Mouse (Mus musculus): ENCODE data around the gene Mt2. TPM values are rescaled to one million over a fixed set of nuclear protein-coding genes. Genes with fewer than 3 reads are reported as not detected.
"Not testable (repeated sequence)": the region's sequence is repeated elsewhere in the genome, so short reads cannot be mapped to it uniquely, and the experiment has no call there.

The Mt2 gene
- total RNA-seq, 2 experiments from 2014 or later, result 103 to 148 TPM

DNA sequence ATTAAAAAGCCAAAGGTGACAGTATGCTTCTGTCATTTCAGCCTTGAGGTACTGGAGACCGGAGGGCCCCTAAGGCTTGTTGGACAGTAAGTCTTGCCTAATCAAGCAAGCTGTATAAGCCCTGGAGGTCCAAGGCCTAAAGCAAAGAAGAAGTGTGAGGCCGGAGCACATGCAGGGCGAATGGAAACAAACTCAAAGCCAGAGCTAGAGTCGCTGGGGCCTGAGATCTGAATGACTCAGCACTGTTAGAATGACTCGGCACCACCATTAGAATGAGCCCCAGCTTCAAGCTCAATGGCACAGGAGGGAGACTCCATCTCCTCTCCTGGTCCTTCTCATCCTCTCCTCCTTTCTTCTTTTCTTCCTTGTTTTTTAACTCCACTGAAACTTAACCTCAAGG, 21.5 kb upstream of the Mt2 start:
- Histone ChIP-seq H3K27ac (no peak overlapping the region), H3K4me3 (no peak overlapping the region)
- intact Hi-C loops (cut with DNase I), result no loop called here
- no peak for TF ChIP-seq CTCF (IDR thresholded peaks at IDR 0.05)
- no peak for DNase-seq

DNA sequence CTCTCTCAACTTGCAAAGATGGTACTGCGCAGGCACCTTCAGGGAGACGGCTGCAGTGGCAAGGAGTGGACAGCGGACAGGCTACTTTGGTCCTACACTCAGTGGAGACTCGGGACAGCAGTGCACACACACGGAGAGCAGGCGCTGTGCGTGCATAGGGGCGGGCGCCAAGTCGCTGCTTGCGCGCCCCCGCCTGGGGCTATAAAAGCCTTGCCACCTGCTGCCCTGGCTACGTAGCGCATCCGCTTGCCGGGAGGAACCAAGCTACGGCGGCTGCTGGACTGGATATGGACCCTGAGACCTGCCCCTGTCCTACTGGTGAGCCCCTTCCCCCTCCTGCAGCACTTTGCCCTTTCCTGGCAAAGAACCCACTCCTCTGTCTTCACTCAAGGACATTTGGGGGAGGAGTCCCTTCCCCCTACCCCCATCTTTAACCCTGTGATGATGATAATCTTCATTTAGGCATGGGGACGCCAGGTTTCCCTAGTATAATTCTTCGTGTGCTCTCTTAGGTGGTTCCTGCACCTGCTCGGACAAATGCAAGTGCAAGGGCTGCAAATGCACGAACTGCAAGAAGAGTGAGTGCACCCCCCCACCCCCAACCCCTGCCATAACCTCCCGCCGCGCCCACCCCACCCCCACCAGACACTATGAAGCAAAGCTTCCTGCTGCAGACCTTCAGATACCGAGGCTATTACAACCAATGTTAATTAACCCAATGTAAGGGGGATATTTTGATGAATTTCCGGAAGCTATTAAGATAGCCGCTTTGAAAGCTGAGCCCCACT, 19.8 kb upstream of the Mt2 start, which contains the start of gene Mt3:
Gene Mt3 (plus strand): TSS at position 95 of the 788 bp plus-strand sequence.
- Histone ChIP-seq H3K27ac (0 out of 2 replicates have a peak within 1 kb of the TSS, but pooled peaks have one; percentile 35), H3K4me3 (peak within 1 kb of the TSS; percentile 63)
- DNase-seq, result peak; percentile 85
- intact Hi-C loops (cut with DNase I), result loop anchor here (2.0 kb wide), 1 partner anchor 54 kb away; the partner anchor contains the start of gene Bbs2
- peak; percentile 56 for TF ChIP-seq CTCF (IDR thresholded peaks at IDR 0.05)

DNA sequence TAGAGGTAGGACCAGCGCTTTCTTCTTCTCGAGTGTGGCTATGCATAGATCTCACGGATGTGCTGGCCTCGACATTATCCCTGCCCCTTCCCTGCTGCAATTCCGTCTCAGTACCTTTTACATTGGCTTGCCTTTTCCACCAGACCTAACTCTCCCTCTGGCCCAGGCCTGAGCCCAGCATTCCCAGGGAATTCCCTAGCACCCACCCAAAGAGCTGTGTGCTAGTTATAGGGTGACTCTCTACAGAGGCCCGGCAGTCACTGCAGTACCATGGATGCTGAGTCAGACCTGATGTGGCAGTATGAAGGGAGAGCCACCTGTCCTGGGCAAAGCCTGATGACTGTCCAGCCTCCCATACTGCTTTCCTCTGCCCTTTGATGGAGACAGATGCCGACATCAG, 19.0 kb upstream of the Mt2 start:
- intact Hi-C loops (cut with DNase I), result loop anchor here (2.0 kb wide), 1 partner anchor 55 kb away; the partner anchor contains the start of gene Bbs2
- DNase-seq, result no peak
- H3K27ac ChIP-seq, result no peak overlapping the region
- TF ChIP-seq CTCF (IDR thresholded peaks at IDR 0.05), result no peak
- peak overlapping the region; percentile 63; the same call in 1 of the 2 replicates for H3K4me3 ChIP-seq

DNA sequence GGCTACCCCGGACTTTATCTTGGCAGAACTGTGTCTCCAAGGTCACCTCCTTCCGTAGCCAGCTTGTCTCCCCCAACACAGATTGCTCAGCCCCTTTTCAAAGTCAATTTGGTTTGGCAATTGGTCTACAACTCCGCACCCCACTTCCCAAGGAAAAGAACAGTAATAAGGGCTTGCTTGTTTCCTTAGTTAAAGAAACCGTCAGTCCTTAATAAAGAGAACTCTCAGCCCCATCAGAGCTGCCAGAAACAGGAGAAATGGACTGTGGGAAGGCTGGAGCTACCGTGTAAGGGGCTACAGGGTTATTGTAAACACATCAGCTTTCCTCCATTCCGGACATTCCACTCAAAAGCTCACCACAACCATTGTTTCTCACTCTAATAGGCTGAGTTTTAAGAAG, 17.9 kb upstream of the Mt2 start:
- intact Hi-C loops (cut with DNase I), result no loop called here
- H3K27ac ChIP-seq, result no peak overlapping the region

DNA sequence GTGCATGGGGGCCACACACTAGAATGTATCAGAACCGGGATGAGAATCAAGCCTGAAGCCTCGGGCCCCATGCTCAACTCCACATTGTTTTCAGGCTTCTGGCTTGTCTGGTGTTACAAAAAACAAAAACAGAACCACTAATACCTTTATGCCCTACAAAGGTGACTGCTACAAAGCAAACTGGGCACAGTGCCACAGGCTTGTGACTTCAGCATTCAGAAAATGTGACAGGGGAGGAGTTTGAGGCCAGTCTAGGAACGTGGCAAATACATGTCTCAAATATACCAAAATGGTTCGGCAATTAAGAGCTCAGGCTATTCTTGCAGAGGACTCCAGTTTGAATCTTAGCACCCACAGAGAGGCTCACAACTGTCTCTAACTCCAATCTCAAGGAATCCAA, 16.4 kb upstream of the Mt2 start:
- no peak for TF ChIP-seq CTCF (IDR thresholded peaks at IDR 0.05)
- DNase-seq, result no peak
- intact Hi-C loops (cut with DNase I), result no loop called here
- Histone ChIP-seq H3K27ac (no peak overlapping the region), H3K4me3 (no peak overlapping the region)

More for the DNA sequence above, 17.9 kb upstream of the Mt2 start:
- no peak for DNase-seq
- H3K4me3 ChIP-seq, result no peak overlapping the region
- TF ChIP-seq CTCF (IDR thresholded peaks at IDR 0.05), result no peak

DNA sequence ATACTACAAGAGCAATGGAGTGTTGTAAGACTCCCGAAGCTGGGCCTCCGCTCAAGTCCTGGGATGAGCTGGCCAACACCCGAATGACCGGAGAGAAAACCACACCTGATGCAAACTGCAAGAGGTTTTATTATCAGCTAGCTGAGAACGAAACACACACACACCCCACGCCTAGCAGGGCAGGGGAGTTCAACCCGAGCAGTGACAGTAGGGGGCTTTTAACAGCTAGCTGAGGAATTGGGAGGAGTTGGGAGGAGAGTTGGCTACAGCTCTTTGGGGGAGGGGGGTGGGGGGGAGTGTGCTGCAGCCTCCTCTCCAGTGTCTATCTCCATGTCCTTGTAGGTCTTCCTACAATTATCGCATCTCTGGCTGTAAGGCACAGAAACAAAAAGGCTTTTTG, 6.7 kb upstream of the Mt2 start:
- not testable (repeated sequence) for DNase-seq, H3K4me3 ChIP-seq, H3K27ac ChIP-seq
- intact Hi-C loops (cut with DNase I), result loop anchor here (2.0 kb wide), 1 partner anchor 21 kb away; no protein-coding TSS in a partner anchor

DNA sequence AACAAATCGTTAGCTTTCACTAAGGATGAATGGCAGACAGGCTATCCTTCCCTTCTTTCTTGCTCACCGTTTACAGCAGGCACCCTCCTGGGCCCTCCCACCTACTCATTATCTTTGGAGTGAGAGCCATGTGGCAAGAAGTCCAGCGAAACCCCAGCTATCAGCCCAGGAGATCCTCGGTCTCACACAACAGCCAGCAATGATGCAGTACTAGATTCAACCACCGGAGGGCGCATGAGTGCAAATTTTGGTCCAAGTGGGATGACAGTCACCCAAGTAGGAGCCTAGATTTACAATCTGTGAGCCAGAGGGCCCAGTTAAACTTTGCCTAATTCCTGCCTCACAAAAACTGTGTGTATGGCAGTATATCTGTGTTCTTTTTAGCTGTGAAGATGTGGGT, 5.2 kb upstream of the Mt2 start:
- intact Hi-C loops (cut with DNase I), result loop anchor here (1.0 to 2.0 kb wide), 2 partner anchors 20 to 32 kb away; no protein-coding TSS in a partner anchor
- DNase-seq, result peak; percentile 91
- TF ChIP-seq CTCF (IDR thresholded peaks at IDR 0.05), result peak; percentile 98
- Histone ChIP-seq H3K27ac (no peak overlapping the region), H3K4me3 (peak overlapping the region; percentile 48)

DNA sequence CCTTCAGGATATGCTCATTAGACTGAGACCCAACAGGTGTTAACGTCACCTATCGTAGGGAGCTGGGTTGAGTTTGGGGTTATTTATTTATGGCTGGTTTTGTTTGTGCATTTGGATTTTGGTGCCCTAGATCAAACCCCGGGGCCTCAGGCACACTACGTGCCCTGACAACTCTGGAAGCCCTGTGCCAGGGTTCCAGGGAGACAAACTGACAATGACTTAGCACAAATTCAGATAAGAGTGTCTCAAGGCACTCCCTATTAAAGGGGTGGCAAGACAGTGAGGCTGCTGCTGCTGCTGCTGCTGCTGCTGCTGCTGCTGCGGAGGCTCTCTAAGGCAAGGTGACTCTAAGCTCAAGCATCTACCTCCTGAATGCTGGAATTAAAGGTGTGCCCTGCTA, 2.9 kb upstream of the Mt2 start:
- Histone ChIP-seq H3K4me3 (no peak overlapping the region), H3K27ac (no peak overlapping the region)
- intact Hi-C loops (cut with DNase I), result no loop called here
- DNase-seq, result no peak
- TF ChIP-seq CTCF (IDR thresholded peaks at IDR 0.05), result no peak

DNA sequence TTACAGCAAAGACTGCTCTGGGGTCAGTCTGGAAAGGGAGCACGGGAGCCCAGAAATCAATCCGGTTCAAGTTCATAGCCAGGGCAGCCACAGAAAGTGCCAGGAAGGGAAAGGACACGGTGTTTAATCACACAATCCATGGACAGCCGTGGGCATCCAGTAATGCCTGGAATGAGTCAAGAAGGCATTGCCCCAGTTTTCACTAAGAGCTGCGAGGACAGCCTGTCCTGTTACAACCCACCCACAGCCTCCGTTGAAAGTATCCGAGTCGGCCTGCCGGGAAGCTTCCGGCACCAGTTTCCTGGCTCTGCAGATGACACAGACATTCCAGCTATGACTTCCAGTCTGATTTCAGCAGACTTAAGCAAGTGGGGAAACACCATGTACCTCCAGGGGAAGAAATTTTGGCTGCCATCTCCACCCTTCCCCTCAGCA, 1.1 kb upstream of the Mt2 start:
- peak overlapping the region; percentile 81 for H3K4me3 ChIP-seq
- peak overlapping the region; percentile 83 for H3K27ac ChIP-seq
- TF ChIP-seq CTCF (IDR thresholded peaks at IDR 0.05), result no peak
- intact Hi-C loops (cut with DNase I), result no loop called here
- peak; percentile 84 for DNase-seq

DNA sequence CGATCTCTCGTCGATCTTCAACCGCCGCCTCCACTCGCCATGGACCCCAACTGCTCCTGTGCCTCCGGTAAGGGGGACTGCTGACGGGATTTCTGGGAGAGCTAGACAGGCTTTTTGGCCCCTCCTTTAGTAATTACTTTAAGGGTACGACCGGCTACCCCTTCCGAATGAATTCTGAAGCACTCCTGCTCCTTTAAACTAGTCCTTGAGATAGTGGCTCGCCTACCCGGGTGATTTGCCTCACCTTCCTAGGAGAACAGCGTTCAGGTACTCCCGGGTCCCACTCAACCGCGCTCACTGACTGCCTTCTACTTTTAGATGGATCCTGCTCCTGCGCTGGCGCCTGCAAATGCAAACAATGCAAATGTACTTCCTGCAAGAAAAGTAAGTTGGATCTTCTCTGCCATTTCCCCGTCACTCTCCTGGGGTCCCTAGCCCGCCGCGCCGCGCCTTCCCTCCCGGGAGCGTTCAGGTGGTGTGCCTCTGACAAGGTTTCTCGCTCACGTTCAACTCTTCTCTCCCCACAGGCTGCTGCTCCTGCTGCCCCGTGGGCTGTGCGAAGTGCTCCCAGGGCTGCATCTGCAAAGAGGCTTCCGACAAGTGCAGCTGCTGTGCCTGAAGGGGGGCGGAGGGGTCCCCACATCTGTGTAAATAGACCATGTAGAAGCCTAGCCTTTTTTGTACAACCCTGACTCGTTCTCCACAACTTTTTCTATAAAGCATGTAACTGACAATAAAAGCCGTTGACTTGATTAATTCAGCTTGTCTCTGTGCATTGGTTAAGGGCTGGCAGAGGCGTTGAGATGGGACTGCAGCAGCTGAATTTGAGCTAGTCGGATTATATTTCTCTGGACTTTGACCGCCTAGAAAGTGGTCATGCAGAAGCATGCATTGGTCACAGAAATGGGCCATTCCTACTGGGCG, 607 bp downstream of the Mt2 start:
- intact Hi-C loops (cut with DNase I), result no loop called here
- peak overlapping the region; percentile 83 for H3K27ac ChIP-seq
- DNase-seq, result peak; percentile 39
- TF ChIP-seq CTCF (IDR thresholded peaks at IDR 0.05), result no peak
- H3K4me3 ChIP-seq, result peak overlapping the region; percentile 81

DNA sequence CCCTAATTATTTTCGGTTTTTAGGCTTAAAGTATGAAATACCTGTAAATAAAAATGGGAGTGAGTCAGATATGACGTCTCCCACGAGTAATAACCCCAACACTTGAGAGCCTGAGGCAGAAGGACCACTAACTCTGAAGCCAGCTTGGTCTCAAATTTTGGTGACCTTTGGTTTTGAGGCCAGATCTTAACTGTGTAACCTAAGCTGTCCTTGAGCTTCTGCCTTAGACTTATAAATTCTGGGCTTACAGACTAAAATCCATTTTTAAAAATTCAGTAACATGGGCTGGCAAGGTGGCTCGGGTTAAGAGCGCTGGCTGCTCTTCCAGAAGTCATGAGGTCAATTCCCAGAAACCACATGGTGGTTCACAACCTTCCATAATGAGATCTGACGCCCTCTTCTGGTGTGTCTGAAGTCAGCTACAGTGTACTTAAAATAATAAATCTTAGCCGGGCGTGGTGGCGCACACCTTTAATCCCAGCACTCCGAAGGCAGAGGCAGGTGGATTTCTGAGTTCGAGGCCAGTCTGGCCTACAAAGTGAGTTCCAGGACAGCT, 1.5 kb downstream of the Mt2 start:
- no peak for DNase-seq
- H3K4me3 ChIP-seq, result peak overlapping the region; percentile 15; the same call in 1 of the 2 replicates
- peak overlapping the region; percentile 35; the same call in 1 of the 2 replicates for H3K27ac ChIP-seq
- intact Hi-C loops (cut with DNase I), result no loop called here
- TF ChIP-seq CTCF (IDR thresholded peaks at IDR 0.05), result peak; percentile 11; the same call in 1 of the 2 replicates

DNA sequence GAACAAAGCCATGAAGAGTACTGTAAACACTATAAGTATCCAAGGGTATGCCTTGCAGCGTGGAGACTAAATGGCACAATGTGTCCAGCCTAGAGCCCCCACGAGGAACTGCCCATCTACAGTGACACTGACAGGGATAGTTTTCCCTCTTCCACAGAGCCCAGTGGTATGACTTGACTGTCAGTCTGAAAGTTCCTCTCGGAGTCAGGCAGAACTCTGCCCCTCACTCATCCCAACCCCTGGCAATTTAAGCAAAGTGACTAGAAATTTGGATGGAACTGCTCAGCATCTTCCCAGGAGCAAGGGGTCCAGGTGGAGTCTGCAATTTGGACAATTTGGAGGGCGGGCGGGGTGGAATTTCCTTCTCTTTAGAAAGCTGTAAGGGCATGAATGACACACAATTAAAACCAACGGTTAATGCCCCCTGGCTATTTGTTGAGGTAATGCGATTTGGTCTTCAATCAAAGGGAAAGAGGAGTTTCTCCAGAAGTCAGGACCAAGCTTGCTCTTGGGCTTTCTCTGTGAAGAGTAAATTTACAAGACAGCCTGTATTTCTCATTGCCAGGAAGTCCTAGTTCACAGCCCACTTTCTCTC, 2.3 kb downstream of the Mt2 start:
- H3K27ac ChIP-seq, result no peak overlapping the region
- TF ChIP-seq CTCF (IDR thresholded peaks at IDR 0.05), result peak; percentile 27; the same call in 1 of the 2 replicates
- intact Hi-C loops (cut with DNase I), result no loop called here
- DNase-seq, result no peak
- no peak overlapping the region for H3K4me3 ChIP-seq

Data from gastrocnemius, adult 2 months (tissue).